33 mouse cellular contexts compared by ENCODE assay signal in genomic region chr17:84690111-84690510, GRCm38 (mm10). TPM values are rescaled to one million over a fixed set of nuclear protein-coding genes. Genes with fewer than 3 reads are reported as not detected.
DNase-seq lines count a peak whose midpoint lies in the region; ATAC-seq and TF ChIP-seq lines count a peak whose summit lies in the region.
"Had no signal": no experiment of that assay in that cellular context is flagged by ENCODE, and none has a peak within 500 bp of the region (broad histone marks: within the 10 kb centered on the region; RNA-seq: fewer than 3 reads in every experiment).

No protein-coding gene starts in this region.

- TF ChIP-seq POLR2A in liver, adult 2 months (IDR thresholded peaks at IDR 0.05; ENCODE audit: extremely low read depth, insufficient read depth, low read length): no peak

- H3K4me3 ChIP-seq in liver, adult 2 months (ENCODE audit: insufficient read depth, low read depth, low read length): no peak overlapping the region
- no peak overlapping the region for H3K4me3 ChIP-seq in liver, embryonic 11.5 days (ENCODE audit: low read depth, low read length)
- H3K4me3 ChIP-seq in embryonic facial prominence, embryonic 12.5 days: no peak overlapping the region
- H3K4me3 ChIP-seq: heart, adult 2 months; heart, embryonic 13.5 days; hindbrain, embryonic 12.5 days; layer of hippocampus, adult 2 months; limb, embryonic 12.5 days; midbrain, embryonic 12.5 days had no signal

- H3K9me3 ChIP-seq in liver, embryonic 11.5 days (ENCODE audit: control insufficient read depth, low read length): no peaks in the 10 kb centered on the region
- no peaks in the 10 kb centered on the region for H3K9me3 ChIP-seq in embryonic facial prominence, embryonic 12.5 days
- H3K9me3 ChIP-seq: G1E; heart, embryonic 13.5 days; hindbrain, embryonic 12.5 days; limb, embryonic 12.5 days; midbrain, embryonic 12.5 days had no signal

- H3K79me2 ChIP-seq in liver, adult 2 months (ENCODE audit: control insufficient read depth, insufficient read depth, low read length): no peaks in the 10 kb centered on the region

- H3K4me1 ChIP-seq in liver, adult 2 months (ENCODE audit: control insufficient read depth, insufficient read depth, low read length): peaks cover 28% of the 10 kb centered on the region
- peaks cover 5% of the 10 kb centered on the region for H3K4me1 ChIP-seq in liver, embryonic 11.5 days (replicated peaks; ENCODE audit: control insufficient read depth, insufficient read depth, low read length)
- H3K4me1 ChIP-seq in embryonic facial prominence, embryonic 12.5 days: peaks cover 24% of the 10 kb centered on the region
- H3K4me1 ChIP-seq: limb, embryonic 12.5 days; midbrain, embryonic 12.5 days had no signal

- DNase-seq in liver, adult 2 months (ENCODE audit: extremely low read depth, low read depth, low spot score): peak; percentile 93
- DNase-seq in liver, embryonic 11.5 days (ENCODE audit: low spot score): no peak
- DNase-seq in gastrocnemius, adult 8-10 months (ENCODE audit: low spot score in 2 of 2): peak; percentile 29 to 60
- peak; percentile 63 for DNase-seq in skeletal muscle tissue, adult 2 months (ENCODE audit: low read depth, low spot score)
- no peak for DNase-seq in frontal cortex, postnatal 10 days (ENCODE audit: low spot score in 2 of 2)
- DNase-seq in urinary bladder, adult 18-20 months (ENCODE audit: low spot score in 2 of 2): no peak
- DNase-seq: B cell, adult 2 months; cerebellum, adult 11 months; cerebellum, postnatal 10 days; heart, adult 2 months; kidney, postnatal 10 days; lung, adult 2 months; lung, postnatal 14 days; thymus, adult 2 months had no signal

- H3K4me2 ChIP-seq in liver, embryonic 11.5 days: no peak overlapping the region
- H3K4me2 ChIP-seq in embryonic facial prominence, embryonic 12.5 days (replicated peaks): no peak overlapping the region
- H3K4me2 ChIP-seq: heart, embryonic 13.5 days; hindbrain, embryonic 12.5 days; limb, embryonic 12.5 days; midbrain, embryonic 12.5 days had no signal

- H3K27ac ChIP-seq in liver, adult 2 months (replicated peaks; ENCODE audit: insufficient read depth, low read depth, low read length): peak overlapping the region; percentile 66
- no peak overlapping the region for H3K27ac ChIP-seq in liver, embryonic 11.5 days (ENCODE audit: low read depth, low read length)
- H3K27ac ChIP-seq in embryonic facial prominence, embryonic 12.5 days: peak overlapping the region; percentile 36; the same call in 1 of the 2 replicates
- H3K27ac ChIP-seq: heart, adult 2 months; heart, embryonic 13.5 days; hindbrain, embryonic 12.5 days; layer of hippocampus, adult 2 months; limb, embryonic 12.5 days; midbrain, embryonic 12.5 days; stomach, postnatal 0 days had no signal

- no peak for TF ChIP-seq CTCF in liver, adult 2 months (IDR thresholded peaks at IDR 0.05; ENCODE audit: low read depth, low read length)

- ATAC-seq in liver, embryonic 11.5 days (replicated peaks; ENCODE audit: low FRiP score): no peak
- no peak for ATAC-seq in embryonic facial prominence, embryonic 12.5 days (ENCODE audit: insufficient number of reproducible peaks, insufficient read depth, low FRiP score, low TSS enrichment)
- ATAC-seq: forebrain, embryonic 16.5 days; Patski had no signal

- H3K27me3 ChIP-seq in liver, adult 2 months (ENCODE audit: control insufficient read depth, insufficient read depth, low read length): no peaks in the 10 kb centered on the region
- H3K27me3 ChIP-seq in liver, embryonic 11.5 days (replicated peaks; ENCODE audit: control insufficient read depth, insufficient read depth, low read length): no peaks in the 10 kb centered on the region
- H3K27me3 ChIP-seq in embryonic facial prominence, embryonic 12.5 days: no peaks in the 10 kb centered on the region
- H3K27me3 ChIP-seq: CH12.LX; hindbrain, embryonic 12.5 days; limb, embryonic 12.5 days; midbrain, embryonic 12.5 days; Patski had no signal

- WGBS in liver, adult 2 months: 28% methylated on average over 5 of the region's 5 CpGs
- 77% methylated on average over 5 of the region's 5 CpGs for WGBS in liver, embryonic 11.5 days
- WGBS in embryonic facial prominence, embryonic 12.5 days: 54% methylated on average over 5 of the region's 5 CpGs

- peak overlapping the region; percentile 49 for H3K9ac ChIP-seq in liver, adult 2 months (ENCODE audit: low read depth, low read length)
- no peak overlapping the region for H3K9ac ChIP-seq in liver, embryonic 11.5 days (ENCODE audit: low read depth, low read length)
- H3K9ac ChIP-seq in embryonic facial prominence, embryonic 12.5 days: no peak overlapping the region
- H3K9ac ChIP-seq: heart, embryonic 13.5 days; hindbrain, embryonic 12.5 days; limb, embryonic 12.5 days; midbrain, embryonic 12.5 days had no signal

- H3K36me3 ChIP-seq in liver, adult 2 months (ENCODE audit: control insufficient read depth, insufficient read depth, low read length): peaks cover 20% of the 10 kb centered on the region; the same call in 1 of the 2 replicates
- H3K36me3 ChIP-seq in liver, embryonic 11.5 days (ENCODE audit: control insufficient read depth, insufficient read depth, low read length): no peaks in the 10 kb centered on the region
- no peaks in the 10 kb centered on the region for H3K36me3 ChIP-seq in embryonic facial prominence, embryonic 12.5 days
- H3K36me3 ChIP-seq: G1E; heart, embryonic 13.5 days; hindbrain, embryonic 12.5 days; limb, embryonic 12.5 days; midbrain, embryonic 12.5 days had no signal

RNA-seq across cellular contexts. Expression of gene Abcg5, which starts 7.3 kb away (rescaled TPM):
- 109 and 133 TPM in 2 replicates for total RNA-seq in liver, adult 2 months (2014; rRNA removed)
- polyA plus RNA-seq in liver, adult 2 months (2012; rRNA removed): 100 and 118 TPM in 2 replicates
- polyA plus RNA-seq in liver, embryonic 11.5 days (2014; fragmentation: Nextera tagmentation; extraction: Ambion mirVana): 0.18 and 0.53 TPM in 2 replicates
- 2.6 and 3.3 TPM in 2 replicates for polyA plus RNA-seq in embryonic facial prominence, embryonic 12.5 days (2016; fragmentation: Nextera tagmentation; extraction: Ambion mirVana)
- total RNA-seq in gastrocnemius, adult 8-10 months (2022): not detected
- total RNA-seq: adrenal gland, adult 2 months; CH12.LX; heart, adult 2 months; heart, postnatal 25 days; layer of hippocampus, adult 2 months; layer of hippocampus, postnatal 25 days; left cerebral cortex, postnatal 10 days; megakaryocyte progenitor cell, adult 5-6 weeks; monocyte, adult 5-6 weeks; neutrophil, adult 5-6 weeks had no signal
- polyA plus RNA-seq: G1E; heart, adult 2 months; Patski had no signal

RNA-seq across cellular contexts. Expression of gene Abcg8, which starts 14.0 kb away (rescaled TPM):
- 65.5 and 71.1 TPM in 2 replicates for total RNA-seq in liver, adult 2 months (2014; rRNA removed)
- 91.6 and 115 TPM in 2 replicates for polyA plus RNA-seq in liver, adult 2 months (2012; rRNA removed)
- 0.10 and 0.14 TPM in 2 replicates for polyA plus RNA-seq in liver, embryonic 11.5 days (2014; fragmentation: Nextera tagmentation; extraction: Ambion mirVana)
- polyA plus RNA-seq in embryonic facial prominence, embryonic 12.5 days (2016; fragmentation: Nextera tagmentation; extraction: Ambion mirVana): 0.09 and 0.19 TPM in 2 replicates
- total RNA-seq in gastrocnemius, adult 8-10 months (2022): under 1 TPM in 1 of 4 experiments, not detected in 3; 0.08 TPM
- total RNA-seq: heart, adult 2 months; heart, postnatal 25 days; layer of hippocampus, adult 2 months; layer of hippocampus, postnatal 25 days; left cerebral cortex, postnatal 10 days; megakaryocyte progenitor cell, adult 5-6 weeks; monocyte, adult 5-6 weeks; neutrophil, adult 5-6 weeks had no signal
- polyA plus RNA-seq: cortical plate, adult 2 months; forebrain, embryonic 16.5 days; G1E; heart, adult 2 months; heart, embryonic 13.5 days had no signal

Comparison
In these comparisons a context has a peak if more than half of its experiments do, and no peak if none do; other contexts are left out.
1. DNase-seq: peak in liver, adult 2 months (single experiment), gastrocnemius, adult 8-10 months (2 of 2) and skeletal muscle tissue, adult 2 months (single experiment); none in liver, embryonic 11.5 days (single experiment), frontal cortex, postnatal 10 days (0 of 2) and urinary bladder, adult 18-20 months (0 of 2).
2. RNA of gene Abcg5, which starts 7.3 kb away (polyA plus RNA-seq): 100 to 118 TPM in liver, adult 2 months; 2.6 to 3.3 TPM in embryonic facial prominence, embryonic 12.5 days and 0.18 to 0.53 TPM in liver, embryonic 11.5 days; every median in the first group is over 10 times any median in the second.
3. RNA of gene Abcg8, which starts 14.0 kb away (polyA plus RNA-seq): 91.6 to 115 TPM in liver, adult 2 months; 0.10 to 0.14 TPM in liver, embryonic 11.5 days and 0.09 to 0.19 TPM in embryonic facial prominence, embryonic 12.5 days; every median in the first group is over 10 times any median in the second.